Mouse (Mus musculus) G1E-ER4 (cell line): ENCODE data around the gene Upk1a. TPM values are rescaled to one million over a fixed set of nuclear protein-coding genes. Genes with fewer than 3 reads are reported as not detected.

ENCODE experiments used
- GATA1 ChIP-seq: IDR thresholded peaks from one replicate; pipeline ENCODE4 v1.8.0; 2012; ENCODE audit warnings: low read length, inconsistent platforms
- polyA plus RNA-seq: library from polyadenylated mRNA; stranded (reverse); fragments of >175 nt; gene quantifications from 2 replicates; pipeline ENCODE4 v1.2.3, GENCODE M21; 2012

Upk1a gene
- polyA plus RNA-seq, 1 experiment, result 1.4 TPM

- TF ChIP-seq GATA1, result no peak
These were observed 21.6 kb downstream of the Upk1a start for GRCm38 (mm10) chr7:30590927-30591604.

- TF ChIP-seq GATA1, result no peak
These were observed 23.0 kb downstream of the Upk1a start for GRCm38 (mm10) chr7:30589435-30590301.

GRCm38 (mm10) chr7:30588676-30589434 is 23.8 kb downstream of the Upk1a start, which contains the start of gene Kmt2b:
Gene Kmt2b, minus strand, starts transcription at chr7:30588726.
- TF ChIP-seq GATA1, result no peak

GRCm38 (mm10) chr7:30587842-30588667 is 24.6 kb downstream of the Upk1a start:
- TF ChIP-seq GATA1, result no peak

GRCm38 (mm10) chr7:30586455-30587020 is 26.1 kb downstream of the Upk1a start:
- TF ChIP-seq GATA1, result no peak

GRCm38 (mm10) chr7:30585170-30585569 is 27.5 kb downstream of the Upk1a start:
- no peak for TF ChIP-seq GATA1

GRCm38 (mm10) chr7:30584339-30584738 is 28.3 kb downstream of the Upk1a start:
- no peak for TF ChIP-seq GATA1

- TF ChIP-seq GATA1, result no peak
These were observed 31.1 kb downstream of the Upk1a start for GRCm38 (mm10) chr7:30581547-30581946.

- no peak for TF ChIP-seq GATA1
These were observed 32.7 kb downstream of the Upk1a start for GRCm38 (mm10) chr7:30579950-30580349.

- no peak for TF ChIP-seq GATA1
These were observed 39.7 kb downstream of the Upk1a start for GRCm38 (mm10) chr7:30572969-30573368.

GRCm38 (mm10) chr7:30572389-30572788 is 40.3 kb downstream of the Upk1a start:
- TF ChIP-seq GATA1, result no peak

- TF ChIP-seq GATA1, result no peak
These were observed 45.1 kb downstream of the Upk1a start for GRCm38 (mm10) chr7:30567555-30567954.

GRCm38 (mm10) chr7:30566033-30566432 is 46.6 kb downstream of the Upk1a start:
- TF ChIP-seq GATA1, result no peak

- no peak for TF ChIP-seq GATA1
These were observed 47.6 kb downstream of the Upk1a start, which contains the start of gene Igflr1 for GRCm38 (mm10) chr7:30564970-30565571. Gene Igflr1, plus strand, starts transcription at chr7:30565427.
